Mouse (Mus musculus) left cerebral cortex, postnatal 10 days (tissue): Measurements from ENCODE around the gene Zfp979. TPM values are rescaled to one million over a fixed set of nuclear protein-coding genes. Genes with fewer than 3 reads are reported as not detected.
"Not testable (repeated sequence)": the region's sequence is repeated elsewhere in the genome, so short reads cannot be mapped to it uniquely, and the experiment has no call there.

Source experiments
- DNase-seq, 2 experiments: peaks; one replicate each; pipeline ENCODE4 v3.0.0; 2021 to 2022; ENCODE audit warnings: low spot score in 2 of 2, mixed read lengths in 1 of 2; ENCODE audit errors: extremely low spot score in 1 of 2
- intact Hi-C: fragments of 180-260 bp; cut with DNase I; formaldehyde crosslinking; loops from one replicate; pipeline ENCODE4 v1.15.1; 2025
- total RNA-seq, 2 experiments: library from RNA; stranded (reverse); gene quantifications; 2 replicates each; pipeline ENCODE4 v1.2.3; 2021

The Zfp979 gene
- 1 to 10 TPM in 1 of 2 experiments, under 1 TPM in 1; 0.54 to 1.1 TPM for total RNA-seq

DNA sequence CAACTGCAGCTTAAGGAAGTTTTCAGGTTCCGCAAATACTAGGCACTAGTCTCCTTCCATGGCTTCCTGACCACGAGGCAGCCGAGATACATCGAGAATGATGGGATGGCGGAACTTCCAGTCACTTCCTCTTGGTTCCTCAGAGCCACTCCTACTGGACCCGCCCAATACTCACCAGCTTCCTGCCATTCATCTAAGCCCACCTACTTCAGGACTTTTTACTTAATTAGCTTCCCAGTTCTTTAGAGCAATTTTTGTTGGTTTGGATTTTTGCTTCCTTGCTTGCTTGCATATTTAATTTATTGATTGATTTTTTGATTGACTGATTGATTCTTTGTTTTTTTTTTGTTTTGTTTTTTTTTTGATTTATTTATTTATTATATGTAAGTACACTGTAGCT lies at the start of gene Zfp979:
Gene Zfp979, minus strand, starts transcription at position 101 of the 400 bp plus-strand sequence.
- not testable (repeated sequence) for DNase-seq

GRCm38 (mm10) chr4:147655245-147655644 lies 12.9 kb upstream of the Zfp979 start:
- intact Hi-C loops, DNase-seq: not testable (repeated sequence)

More for the DNA sequence above, at the start of gene Zfp979:
- intact Hi-C loops, result not testable (repeated sequence)

DNA sequence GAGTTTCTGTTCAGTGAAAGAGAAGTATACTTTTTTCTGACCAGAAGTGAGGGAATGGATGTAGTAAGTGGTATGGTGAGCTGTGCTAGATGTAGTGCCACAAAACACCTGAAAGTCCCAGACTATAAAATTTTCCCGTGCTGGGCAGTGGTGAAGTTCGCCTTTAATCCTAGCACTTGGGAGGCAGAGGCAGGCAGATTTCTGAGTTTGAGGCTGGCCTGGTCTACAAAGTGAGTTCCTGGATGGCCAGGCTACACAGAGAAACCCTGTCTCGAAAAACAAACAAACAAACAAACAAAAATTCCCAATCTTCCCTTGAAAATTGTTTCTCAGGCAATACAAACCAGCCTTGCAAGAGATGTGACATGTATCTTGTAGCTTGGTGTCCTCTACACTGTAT lies 5.1 kb upstream of the Zfp979 start:
- intact Hi-C loops, result not testable (repeated sequence)

DNA sequence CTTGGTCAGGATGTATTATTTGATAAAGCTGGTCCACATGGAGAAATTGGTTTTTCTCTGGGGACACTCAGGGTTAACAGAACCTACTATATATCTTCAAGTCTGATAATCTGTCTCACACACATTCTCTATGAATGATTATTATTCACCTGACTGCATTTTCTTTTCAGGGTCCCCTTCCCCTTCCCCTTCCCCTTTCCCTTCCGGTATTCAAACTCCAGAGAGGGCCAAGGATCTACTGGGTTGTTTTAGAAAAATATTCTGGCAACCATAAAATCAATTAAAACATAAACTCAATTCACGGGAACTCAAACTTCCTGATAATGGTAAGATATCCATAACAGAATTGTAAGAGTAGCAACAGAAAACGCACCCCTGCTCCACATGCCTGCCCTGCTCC lies 381 bp downstream of the Zfp979 start:
- DNase-seq, intact Hi-C loops: not testable (repeated sequence)

More for the DNA sequence above, 5.1 kb upstream of the Zfp979 start:
- not testable (repeated sequence) for DNase-seq

GRCm38 (mm10) chr4:147633818-147634262 lies 8.5 kb downstream of the Zfp979 start:
- intact Hi-C loops, DNase-seq: not testable (repeated sequence)

DNA sequence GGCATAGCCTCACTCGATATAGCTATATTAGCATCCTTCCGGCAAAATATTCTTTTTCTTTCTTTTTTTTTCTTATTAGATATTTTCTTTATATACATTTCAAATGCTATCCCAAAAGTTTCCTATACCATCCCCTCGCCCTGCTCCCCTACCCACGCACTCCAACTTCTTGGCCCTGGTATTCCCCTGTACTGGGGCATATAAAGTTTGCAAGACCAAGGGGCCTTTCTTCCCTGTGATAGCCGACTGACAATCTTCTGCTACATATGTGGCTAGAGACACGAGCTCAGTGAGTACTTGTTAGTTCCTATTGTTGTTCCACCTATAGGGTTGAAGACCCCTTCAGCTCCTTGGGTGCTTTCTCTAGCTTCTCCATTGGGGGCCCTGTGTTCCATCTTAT lies 35.8 kb downstream of the Zfp979 start:
- DNase-seq, intact Hi-C loops: not testable (repeated sequence)

- DNase-seq, result no peak
- intact Hi-C loops, result no loop called here
Measured at GRCm38 (mm10) chr4:147605521-147605920, 36.8 kb downstream of the Zfp979 start.

- intact Hi-C loops, result no loop called here
- no peak for DNase-seq
Measured at GRCm38 (mm10) chr4:147603806-147604205, 38.5 kb downstream of the Zfp979 start.

GRCm38 (mm10) chr4:147601881-147602280 lies 40.4 kb downstream of the Zfp979 start:
- intact Hi-C loops, result no loop called here
- no peak for DNase-seq

- no peak for DNase-seq
- intact Hi-C loops, result no loop called here
Measured at GRCm38 (mm10) chr4:147598831-147599230, 43.5 kb downstream of the Zfp979 start.

- intact Hi-C loops, result no loop called here
- no peak for DNase-seq
Measured at GRCm38 (mm10) chr4:147597685-147598084, 44.6 kb downstream of the Zfp979 start.

- intact Hi-C loops, DNase-seq: not testable (repeated sequence)
Measured at GRCm38 (mm10) chr4:147594630-147595029, 47.7 kb downstream of the Zfp979 start.

- intact Hi-C loops, result loop anchor here (5.0 kb wide), 1 partner anchor 69 kb away; no protein-coding TSS in a partner anchor
- DNase-seq, result no peak
Measured at GRCm38 (mm10) chr4:147586511-147587473, 55.5 kb downstream of the Zfp979 start.

DNA sequence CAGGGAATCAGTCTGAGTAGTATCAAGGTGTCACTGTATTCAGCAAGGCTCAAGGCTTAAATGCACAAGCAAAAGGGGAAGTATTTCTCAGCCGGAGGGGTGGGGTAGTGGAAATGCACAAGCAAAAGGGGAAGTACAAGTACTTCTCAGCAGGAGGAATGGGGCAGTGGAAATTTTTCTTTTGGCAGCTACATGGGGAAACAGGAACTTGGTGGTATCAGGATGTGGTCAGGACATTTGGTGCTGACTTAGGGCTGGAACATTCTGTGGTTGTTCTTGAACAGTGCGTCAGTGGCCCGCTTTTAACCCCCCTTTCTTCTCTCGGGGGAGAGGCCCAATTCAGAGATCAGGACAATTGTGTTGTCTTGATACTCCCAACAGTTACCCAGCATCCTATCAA lies 62.9 kb downstream of the Zfp979 start:
- intact Hi-C loops, DNase-seq: not testable (repeated sequence)

DNA sequence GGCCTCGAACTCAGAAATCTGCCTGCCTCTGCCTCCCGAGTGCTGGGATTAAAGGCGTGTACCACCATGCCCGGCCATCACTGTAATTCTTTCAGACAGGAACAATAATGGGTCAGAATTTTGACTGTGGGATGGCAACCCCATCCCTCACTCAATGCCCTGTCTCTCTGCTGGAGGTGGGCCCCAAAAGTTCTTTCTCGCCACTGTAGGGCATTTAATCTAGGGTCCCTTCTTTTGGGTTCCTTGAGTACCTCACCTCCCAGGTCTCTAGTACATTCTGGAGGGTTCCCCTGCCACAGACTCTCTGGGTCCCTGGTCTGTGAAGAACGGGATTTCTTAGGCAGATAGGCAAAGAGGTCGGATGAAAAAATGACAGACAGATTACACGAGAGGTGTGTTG lies 71.2 kb downstream of the Zfp979 start:
- intact Hi-C loops, DNase-seq: not testable (repeated sequence)

DNA sequence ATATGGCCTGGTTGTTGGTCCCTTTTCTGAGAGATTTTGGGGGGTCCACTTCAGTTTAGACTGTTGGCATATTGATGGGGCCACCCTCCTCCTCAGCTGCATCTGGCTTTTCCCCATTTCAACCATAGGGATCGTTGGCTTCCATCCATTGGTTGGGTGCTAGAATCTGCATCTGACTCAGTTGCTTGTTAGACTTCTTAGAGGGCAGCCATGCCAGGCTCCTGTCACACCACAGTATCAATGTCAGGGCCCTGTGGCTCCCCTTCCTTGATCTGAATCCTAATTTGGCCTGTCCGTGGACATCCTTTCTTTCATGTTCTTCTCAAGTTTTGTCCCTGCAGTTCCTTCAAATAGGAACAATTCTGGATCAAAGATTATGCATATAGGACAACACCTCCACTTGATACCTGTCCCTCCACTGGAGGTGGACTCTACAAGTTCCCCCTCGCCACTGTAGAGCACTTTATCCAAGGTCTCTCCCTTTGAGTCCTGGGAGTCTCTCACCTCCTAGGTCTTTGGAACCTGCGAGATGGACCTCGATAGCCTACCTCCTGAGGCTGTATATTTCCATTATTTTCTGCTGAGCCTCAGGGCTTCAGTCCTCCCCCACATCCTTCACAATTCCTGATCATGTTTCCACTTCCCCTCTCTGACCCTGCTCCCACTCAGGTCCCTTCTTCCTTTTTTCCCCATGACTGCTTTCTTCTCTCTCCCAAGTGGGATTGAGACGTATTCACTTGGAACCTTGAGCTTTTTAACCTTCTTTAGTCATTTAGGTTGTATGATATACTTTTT lies 76.7 kb downstream of the Zfp979 start:
- DNase-seq, result no peak
- intact Hi-C loops, result no loop called here
